Mouse (Mus musculus) gastrocnemius, postnatal 4 days (tissue): ENCODE data around the gene Mpeg1. TPM values are rescaled to one million over a fixed set of nuclear protein-coding genes. Genes with fewer than 3 reads are reported as not detected.
A peak's percentile ranks its signal among the peaks of the same experiment; 100 is the strongest.

ENCODE experiments used
- DNase-seq, 2 experiments: peaks; one replicate each; pipeline ENCODE4 v3.0.0; 2021 to 2022; ENCODE audit warnings: low spot score in 2 of 2, mixed read lengths in 2 of 2
- long read RNA-seq, 2 experiments: library from polyadenylated mRNA; stranded (forward); transcript quantifications; one replicate each; pipeline ENCODE4 v2.0.0; 2021
- total RNA-seq, 2 experiments: library from RNA; stranded (reverse); gene quantifications; 2 replicates each; pipeline ENCODE4 v1.2.3; 2021

Mpeg1 gene
- 1 to 10 TPM; 3.7 to 3.9 TPM for total RNA-seq
- long read RNA-seq, experiment 1, partial matches to known transcripts = 0 of 1 reads
- long read RNA-seq, experiment 1, other reads (novel, unspliced or antisense) = 1 of 1 reads
- long read RNA-seq, experiment 2, partial matches to known transcripts = 0 of 3 reads
- long read RNA-seq, experiment 2, other reads (novel, unspliced or antisense) = 3 of 3 reads

DNA sequence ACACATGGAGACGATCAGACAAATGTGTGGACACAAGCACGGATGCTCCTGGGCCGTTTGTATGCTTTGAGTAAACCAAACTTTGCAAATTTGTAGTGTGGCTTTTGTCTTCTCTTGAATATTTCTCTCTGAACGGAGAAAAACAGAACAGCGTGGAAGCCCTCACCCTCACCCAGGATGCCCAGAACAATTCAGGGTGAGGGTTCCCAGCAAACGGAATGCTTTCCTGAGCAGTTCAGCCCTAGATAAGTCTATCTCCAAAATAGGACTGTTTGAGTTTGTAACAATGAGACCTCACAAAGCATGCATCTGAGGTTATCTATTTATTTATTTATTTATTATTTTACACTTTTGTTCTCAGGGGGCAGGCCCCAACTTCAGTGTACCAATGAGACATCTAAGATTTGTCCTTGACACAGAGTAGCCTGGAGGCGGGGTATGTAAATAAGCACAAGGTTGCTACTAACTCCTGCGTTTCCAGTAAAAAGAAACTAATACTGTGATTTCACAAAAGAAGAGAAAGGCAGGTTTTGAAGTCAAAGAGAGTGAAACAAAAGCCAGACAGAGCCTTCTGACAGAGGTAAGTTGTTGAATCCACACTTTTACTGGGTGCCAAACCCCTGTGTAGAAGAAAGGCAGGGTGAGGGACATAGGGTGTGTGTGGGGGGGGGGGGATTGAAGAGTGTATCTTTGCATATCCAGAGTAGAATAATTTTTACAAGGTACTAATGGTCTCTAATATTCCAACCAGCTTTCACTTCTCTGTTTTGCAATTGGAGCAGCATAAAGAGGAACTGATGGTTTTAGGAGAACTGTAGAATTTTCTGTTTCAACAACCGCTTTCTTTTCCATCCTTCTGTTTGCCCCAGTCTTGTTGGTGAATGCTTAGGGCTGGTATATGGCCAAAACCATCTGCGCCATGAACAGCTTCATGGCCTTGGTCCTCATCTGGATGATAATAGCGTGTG, at the start of gene Mpeg1:
TSS of gene Mpeg1 (plus strand) at position 498 of the 968 bp plus-strand sequence.
- DNase-seq = no peak

DNA sequence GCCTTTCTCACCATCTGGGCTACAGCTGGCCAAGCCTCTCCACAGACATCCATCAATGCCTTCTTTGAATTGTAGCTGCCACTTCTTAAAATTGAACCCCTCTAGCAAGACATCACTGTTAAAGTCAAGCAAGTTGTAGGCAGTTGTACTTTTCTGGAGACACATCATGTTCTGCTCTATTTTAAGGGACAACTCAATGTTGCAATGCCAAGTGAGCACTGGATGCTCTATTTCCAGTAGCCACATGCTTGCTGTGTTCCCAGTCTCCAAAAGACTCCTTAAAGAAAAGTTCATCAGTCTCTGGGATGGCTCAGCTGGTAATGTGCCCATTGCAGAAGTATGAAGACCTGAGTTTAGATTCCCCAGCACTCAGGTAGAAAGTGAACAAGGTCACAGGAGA, 46.8 kb upstream of the Mpeg1 start:
- DNase-seq = no peak

DNA sequence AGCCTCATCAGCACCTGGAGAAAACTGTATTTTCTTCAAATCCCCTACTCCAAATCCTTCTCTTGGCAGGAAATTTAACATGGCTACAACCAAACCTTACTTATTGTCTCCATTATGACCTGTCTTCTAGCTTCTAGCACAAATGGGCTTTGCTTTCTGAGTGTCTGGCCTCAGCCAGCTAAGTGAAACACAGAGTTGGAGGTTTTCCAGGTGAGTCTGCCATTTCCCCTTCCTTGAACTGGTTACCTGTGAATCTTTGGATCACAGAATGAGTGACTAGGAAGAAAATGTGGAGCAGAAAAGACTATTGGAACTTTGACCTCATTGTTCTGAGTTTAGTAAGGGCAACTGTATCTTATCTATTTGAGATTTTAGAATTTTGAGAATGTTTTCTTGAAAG, 43.2 kb upstream of the Mpeg1 start, which contains the start of gene Olfr1441:
TSS of gene Olfr1441 (plus strand) at position 73 of the 400 bp plus-strand sequence.
- DNase-seq = no peak

DNA sequence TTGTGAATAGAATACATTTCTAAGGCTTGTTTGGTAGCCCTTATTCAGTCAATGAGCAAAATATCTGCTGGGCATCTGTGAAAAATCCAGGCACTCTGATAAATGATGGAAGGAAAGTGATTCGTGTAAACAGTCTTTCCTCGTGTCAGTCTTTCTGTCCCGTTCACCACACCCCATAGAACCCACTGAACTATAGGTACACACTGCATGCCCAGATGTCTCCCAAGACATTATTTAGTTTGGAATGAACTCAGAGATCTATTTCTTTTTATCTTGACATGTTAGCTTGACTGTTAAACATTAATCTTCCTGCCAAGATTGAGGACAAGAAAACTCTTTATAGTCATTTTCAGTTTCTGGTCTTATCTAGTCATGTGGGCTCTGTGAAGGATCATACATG, 42.3 kb upstream of the Mpeg1 start:
- no peak for DNase-seq

DNA sequence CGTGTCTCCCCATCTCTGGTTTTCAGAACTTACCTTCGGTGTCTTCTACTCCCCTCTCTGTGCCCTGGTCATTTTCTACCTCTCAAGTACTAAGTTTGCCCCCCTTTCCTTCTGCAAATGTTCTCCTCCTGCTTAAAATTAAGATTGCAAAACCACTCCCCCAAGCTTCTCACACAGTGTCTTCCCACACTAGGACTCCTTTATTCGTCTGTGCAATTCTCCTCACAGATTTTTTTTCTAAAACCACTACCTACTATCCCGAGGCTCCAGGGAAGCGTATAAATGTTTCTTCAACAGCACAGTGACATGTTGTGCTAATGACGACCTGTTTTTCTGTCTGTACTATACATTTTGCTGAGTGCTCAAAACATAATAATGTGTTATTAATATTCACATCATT, 40.0 kb upstream of the Mpeg1 start:
- no peak for DNase-seq

DNA sequence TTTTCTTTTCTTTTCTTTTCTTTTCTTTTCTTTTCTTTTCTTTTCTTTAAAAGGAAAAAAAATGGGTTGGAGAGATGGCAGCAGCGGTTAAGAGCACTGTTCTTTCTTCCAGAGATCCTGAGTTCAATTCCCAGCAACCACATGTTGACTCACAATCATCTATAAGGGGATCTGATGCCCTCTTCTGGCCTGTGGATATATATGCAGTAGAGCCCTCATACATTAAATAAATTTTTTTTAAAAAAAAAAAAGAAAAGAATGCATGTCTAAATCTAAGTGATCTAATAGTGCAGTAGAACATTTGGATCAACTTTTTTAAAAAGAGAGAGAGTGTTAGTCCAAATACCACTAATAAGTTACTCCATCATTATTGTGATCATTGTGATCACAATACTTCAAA, 38.9 kb upstream of the Mpeg1 start:
- no peak for DNase-seq

DNA sequence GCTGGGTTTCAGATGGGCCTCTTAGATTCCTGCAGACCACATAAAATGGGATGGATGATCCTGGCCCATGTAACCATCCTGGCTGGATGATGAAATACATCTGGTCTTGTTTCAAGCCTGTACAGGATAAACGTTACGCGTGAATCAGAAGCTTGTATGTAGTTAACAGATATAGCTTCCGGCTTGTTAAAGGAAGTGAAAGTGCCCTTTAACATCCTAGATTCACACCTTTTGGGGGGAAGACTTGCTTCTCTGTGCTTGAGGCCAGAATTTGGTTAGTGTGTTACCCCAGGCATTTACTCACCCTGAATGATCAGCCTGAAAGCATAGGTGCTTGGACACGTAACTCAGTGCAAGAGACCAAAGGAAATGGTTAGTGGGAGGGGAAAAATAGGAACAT, 33.5 kb upstream of the Mpeg1 start:
- no peak for DNase-seq

DNA sequence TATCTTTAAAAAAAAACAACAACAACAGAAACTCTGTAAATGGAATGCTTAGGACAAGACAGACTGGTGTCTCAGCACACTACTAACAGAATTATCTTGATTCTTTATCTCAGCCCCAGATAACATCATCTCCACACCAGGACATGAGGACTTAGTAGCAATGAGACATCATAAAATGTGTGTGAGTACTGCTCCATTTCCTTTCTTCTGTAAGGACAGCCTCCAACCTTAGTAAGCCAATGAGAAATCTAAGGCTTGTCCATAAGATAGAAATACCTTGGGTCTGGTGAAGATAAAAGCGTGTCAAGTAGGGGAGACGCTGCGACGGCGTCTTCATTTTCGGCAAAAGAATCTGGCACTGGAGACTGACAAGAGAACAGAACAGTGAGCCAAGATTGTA, 33.0 kb upstream of the Mpeg1 start, which contains the start of gene Pfpl:
TSS of gene Pfpl (plus strand) at position 301 of the 400 bp plus-strand sequence.
- no peak for DNase-seq

DNA sequence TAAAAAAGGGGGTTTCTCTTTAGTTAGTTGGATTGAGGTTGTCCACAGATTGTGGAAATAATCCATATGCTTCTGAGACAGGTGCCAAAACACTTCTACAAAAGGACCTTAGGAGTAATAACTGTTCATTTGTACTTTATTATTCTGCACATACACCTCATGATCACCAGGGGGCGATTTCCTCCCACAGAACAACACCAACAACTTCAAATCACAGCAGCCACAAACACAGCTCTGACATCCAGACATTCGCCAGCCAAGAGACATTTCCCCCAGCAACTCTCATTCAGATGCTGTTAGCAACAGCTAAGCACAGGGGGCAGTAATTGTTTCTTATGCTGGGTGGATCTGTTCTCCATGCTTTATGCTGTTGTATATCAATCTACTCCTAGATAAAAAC, 27.5 kb upstream of the Mpeg1 start:
- peak in 1 of 2 experiments; percentile 17 for DNase-seq

DNA sequence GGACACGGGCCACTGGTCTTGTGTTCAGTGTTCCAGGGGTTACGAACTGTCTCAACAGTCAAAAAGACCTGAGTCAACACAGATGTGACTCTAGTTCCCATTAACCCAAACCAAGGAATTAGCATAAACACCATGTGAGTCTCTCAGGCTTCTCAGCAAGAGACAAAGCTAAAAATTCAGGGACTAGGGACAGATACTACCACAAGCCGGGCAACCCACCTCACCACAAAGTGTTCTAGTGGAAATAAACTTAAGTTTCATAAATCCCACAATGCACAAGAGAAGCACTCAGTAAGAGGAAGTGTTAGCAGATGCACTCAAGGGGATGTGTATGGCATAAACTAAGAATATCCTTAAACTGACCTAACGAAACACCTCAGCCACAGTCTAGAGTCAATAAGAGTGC, 25.6 kb upstream of the Mpeg1 start:
- no peak for DNase-seq

DNA sequence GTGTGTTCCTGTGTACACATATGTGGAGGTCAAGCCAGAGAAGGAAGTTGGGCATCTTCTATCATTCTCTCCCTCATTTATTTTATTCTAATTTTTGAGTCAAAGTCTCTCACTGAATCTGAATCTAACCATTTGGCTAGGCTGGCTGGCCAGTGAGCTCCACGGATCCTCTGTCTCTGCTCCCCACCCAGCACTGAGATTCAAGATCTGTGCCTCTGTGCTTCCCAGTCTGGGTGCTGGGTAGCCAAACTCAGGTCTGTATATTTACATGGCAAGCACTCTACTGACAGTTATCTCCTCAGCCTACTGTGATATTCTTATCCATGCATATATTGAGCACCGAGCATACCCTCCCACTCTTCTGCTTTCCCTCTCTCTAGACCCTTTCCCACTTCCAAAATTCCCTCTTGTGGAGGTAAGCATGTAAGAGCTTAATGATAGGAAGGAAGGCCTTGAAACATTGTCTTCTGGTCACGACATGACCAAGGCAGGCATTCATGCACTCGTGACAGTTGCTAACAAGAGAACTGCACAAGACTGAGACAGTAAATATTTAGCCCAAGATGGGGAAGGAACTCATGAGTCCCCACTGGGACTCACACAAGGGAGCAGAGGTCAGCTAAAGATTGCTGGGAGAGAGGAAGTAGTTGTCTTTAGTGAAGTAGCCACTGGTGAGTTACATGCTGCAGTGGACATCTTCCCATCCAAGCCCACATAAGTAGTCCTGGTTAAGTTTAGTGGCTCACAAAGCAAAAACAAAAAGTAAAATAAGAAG, 24.6 kb upstream of the Mpeg1 start:
- DNase-seq = no peak

DNA sequence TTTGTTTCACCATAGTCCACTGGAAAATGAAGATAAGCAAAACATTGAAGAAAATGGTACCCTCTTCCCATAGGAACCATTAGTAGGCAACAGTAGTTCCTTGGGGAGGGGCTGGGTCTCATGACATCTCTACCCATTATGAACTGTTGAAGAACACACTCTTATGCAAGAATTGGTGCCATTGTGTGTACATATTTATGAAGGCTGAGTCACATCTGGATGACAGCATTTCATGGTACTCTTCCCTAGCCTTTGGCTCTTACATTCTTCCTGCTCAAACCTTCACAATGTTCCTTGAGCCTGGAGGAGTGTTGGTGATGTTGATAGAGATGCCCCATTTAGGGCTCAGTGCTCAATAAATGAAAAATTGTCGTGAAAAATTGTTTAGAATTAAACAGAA, 21.0 kb upstream of the Mpeg1 start:
- no peak for DNase-seq

DNA sequence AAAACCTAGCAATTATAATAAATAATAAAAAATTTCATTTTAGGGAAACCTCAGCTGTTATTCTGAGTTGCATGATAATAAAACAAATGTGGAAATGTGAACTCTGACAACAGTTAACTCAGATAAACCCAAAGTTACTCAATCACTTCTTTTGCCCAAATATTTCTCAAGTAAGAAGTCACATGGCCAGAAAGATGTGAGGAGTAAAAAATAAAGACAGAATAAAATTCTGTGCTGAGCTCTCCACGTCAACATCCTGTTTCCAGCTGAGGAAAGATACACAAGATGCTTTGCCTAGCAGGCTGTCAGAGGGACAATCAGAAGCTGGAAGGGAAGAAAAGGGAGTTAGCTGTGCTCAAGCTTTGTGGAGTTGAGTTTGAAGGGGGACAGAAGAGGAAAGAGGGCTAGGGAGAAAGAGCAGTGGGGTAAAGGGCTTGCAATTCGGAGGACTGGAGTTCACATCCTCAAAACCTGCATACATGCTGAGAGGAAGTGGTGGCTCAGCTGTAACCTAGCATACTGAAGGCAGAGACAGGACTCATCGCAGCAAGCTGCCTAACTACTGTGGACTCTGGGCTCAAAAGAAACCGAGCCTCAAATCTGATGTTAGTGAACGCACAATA, 20.4 kb upstream of the Mpeg1 start:
- DNase-seq = no peak

DNA sequence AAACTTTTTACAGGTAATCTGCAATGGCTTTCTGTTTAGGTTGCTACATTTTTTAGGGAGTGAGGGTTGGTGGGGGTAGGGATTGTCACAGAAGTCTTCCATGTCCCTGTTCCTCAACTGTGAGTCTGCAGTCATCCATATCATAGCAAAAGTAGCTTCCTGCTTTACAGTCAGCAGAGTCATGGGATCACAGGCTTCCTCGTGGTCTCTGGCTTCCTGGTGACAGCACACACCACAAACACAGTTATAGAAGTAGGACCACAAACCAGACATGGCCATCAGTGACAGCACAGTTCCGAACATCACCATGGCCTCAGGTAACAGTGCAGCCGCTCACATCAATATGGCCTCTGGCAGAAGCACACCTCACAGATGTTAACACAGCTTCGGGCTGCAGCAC, 18.0 kb upstream of the Mpeg1 start:
- no peak for DNase-seq

DNA sequence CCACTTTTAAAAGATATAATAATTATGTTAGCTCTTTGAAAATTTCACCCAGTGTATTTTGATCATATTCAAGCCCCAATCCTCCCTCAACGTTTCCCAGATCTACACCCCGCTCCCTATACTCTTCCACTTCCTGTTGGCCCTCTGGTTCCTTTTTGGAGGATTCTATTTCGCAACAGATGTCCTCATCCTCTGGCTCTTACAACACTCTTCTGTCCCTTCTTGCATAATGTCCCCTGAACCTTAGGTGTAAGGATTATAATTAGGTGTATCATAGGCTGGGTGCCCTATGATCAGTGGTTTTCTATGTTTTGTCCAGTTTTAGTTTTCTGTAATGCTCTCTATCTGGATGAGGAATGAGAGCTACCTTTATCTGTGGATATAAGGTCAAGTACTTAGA, 15.6 kb upstream of the Mpeg1 start:
- DNase-seq = no peak

DNA sequence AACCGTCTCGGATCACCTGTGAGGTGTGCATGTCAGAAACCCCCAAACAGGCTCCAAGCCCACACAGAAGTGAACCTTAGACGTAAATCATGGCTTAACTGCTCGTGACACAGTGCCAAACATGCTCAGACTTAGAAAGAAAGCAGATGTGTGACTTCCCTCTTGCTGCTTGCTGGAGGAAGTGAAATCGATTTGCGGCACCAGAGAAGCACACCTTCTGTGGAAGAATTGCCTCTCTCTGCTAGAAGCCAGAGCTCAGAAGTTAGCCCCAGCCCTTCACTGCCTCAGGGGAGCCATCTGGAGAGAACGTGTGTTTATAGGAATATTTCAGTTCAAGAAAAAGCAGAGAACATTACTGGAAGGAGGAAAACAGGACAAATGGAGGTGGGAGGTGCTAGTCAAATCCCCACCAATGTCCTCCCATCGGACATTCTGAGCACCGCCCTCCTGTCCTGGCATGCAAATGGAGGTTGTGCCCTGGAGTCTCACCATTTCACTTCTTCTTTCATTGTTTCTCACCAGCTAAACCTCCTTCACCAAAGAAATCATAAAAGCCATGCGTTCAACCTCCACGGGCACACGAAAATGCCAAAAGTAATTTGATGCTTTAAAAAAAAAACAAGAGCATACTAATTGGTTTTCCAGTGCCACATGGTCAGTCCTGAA, 3.0 kb upstream of the Mpeg1 start:
- no peak for DNase-seq

DNA sequence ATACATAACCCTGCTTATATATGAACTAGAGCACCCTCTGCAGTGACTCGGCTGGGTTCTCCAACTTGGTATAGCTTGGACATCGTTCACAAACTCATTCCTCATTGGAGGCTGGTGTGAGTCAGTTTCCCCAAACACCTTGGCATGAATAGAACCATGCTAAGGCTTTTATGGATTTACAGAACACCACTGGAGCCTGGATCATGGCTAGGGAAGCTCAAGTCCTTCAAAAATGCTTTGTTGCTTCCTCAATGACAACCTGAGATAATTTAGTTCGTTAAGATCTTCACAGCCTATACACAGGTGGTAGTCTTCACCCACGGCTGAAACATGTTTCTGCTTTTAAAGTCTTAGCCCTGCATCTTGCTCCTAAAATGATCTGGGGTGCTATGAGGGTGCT, 1.1 kb upstream of the Mpeg1 start:
- DNase-seq = no peak

DNA sequence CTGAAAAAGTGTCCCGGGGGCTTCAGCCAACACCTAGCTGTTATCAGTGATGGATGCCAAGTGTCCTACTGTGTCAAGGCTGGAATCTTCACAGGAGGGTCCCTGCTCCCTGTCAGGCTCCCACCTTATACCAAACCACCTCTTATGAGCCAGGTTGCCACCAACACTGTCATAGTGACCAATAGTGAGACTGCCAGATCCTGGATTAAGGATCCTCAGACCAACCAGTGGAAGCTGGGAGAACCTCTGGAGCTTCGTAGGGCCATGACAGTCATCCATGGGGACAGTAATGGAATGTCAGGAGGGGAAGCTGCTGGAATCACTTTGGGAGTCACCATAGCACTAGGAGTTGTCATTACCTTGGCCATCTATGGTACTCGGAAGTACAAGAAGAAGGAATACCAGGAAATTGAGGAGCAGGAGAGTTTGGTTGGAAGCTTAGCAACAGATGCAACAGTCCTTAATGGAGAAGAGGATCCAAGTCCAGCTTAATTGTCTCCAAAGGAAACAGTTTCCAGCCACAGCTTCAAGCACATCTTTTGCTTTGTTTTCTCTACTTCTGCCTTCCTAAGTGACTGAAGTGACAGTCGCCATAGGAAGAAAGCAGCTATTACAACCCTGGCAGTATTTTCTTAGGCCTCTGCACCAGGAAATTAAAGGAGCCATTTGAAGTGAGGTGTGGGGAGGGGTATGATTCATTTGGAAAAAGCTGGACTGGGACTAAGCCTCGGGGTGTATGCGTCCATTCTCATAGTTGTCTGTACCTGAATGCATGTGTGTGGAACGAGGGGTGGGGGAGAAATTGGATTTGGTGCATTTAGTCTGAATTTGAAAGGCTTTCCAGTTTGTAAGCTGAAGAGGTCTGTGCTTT, 2.5 kb downstream of the Mpeg1 start:
- no peak for DNase-seq

DNA sequence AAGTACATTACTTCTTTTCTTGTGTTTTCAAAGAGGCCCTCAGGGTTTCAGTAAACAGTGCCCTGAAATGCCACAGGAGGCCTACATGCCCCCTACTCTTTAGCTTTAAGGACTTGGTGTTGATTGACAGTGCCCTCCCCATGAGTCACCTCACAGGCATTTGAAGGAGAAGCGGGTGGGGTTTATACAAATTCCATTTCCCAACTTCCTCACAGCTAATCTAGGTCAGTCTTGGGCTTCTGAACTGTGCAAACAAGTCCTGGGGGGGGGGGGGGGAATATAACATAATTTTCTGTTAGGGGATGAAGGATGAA, 3.1 kb downstream of the Mpeg1 start:
- no peak for DNase-seq

DNA sequence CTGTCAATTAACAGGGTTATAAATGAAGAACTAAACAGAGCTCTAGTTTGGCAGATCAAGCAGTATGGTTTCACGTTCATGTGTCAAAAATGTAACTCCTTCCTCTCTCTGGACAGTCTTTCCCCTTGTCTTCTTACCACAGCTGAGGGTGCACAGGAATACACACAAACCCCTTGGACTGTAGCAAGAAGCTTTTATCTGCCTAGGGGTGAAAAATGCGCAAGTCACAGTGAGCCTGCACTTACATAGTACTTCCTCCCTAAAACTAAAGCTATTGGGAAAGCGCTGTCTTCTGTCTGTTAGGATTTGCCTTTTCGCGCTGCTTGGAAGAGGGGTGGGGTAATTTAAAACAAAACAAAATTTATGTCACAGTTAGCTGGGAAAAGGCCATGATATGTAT, 3.5 kb downstream of the Mpeg1 start:
- DNase-seq = no peak
